Mouse (Mus musculus): Measurements from ENCODE around the gene Zfp362.

GRCm38 (mm10) chr4:128806043-128806826 lies at the start of gene Zfp362:
- peak; percentile 11; the same call in 1 of the 2 replicates for TF ChIP-seq CTCF (IDR thresholded peaks at IDR 0.05)
- no peak for TF ChIP-seq EP300 (IDR thresholded peaks at IDR 0.05)
